Mouse (Mus musculus) embryonic facial prominence, embryonic 11.5 days (tissue): ENCODE data around the gene Lamb2. TPM values are rescaled to one million over a fixed set of nuclear protein-coding genes. Genes with fewer than 3 reads are reported as not detected.
A peak's percentile ranks its signal among the peaks of the same experiment; 100 is the strongest.

ENCODE experiments used
- ATAC-seq: fragments of 200-750 bp; cut with Nextera tagmentation; replicated peaks from 2 replicates; pipeline ENCODE4 v1.8.0; 2017; ENCODE audit warnings: low read depth; ENCODE audit not compliant: insufficient number of reproducible peaks, low FRiP score, low TSS enrichment
- DNase-seq: peaks from one replicate; pipeline ENCODE4 v3.0.0-alpha.2; 2015; ENCODE audit warnings: low spot score
- H3K27ac ChIP-seq: fragments of 300-500 bp; sonication (generic); replicated peaks from 2 replicates; pipeline ENCODE4 v1.5.1; 2014; ENCODE audit warnings: mild to moderate bottlenecking, low read depth, low read length, control low read depth
- H3K27me3 ChIP-seq: fragments of 300-500 bp; sonication (generic); 2 replicates; pipeline ENCODE4 v1.6.1; 2014; ENCODE audit warnings: mild to moderate bottlenecking, low read length, moderate library complexity, mixed read lengths; ENCODE audit not compliant: control insufficient read depth, insufficient read depth
- H3K36me3 ChIP-seq: fragments of 300-500 bp; sonication (generic); replicated peaks from 2 replicates; pipeline ENCODE4 v1.6.1; 2014; ENCODE audit warnings: low read depth, mild to moderate bottlenecking, low read length, moderate library complexity, mixed read lengths; ENCODE audit not compliant: control insufficient read depth, insufficient read depth
- H3K4me1 ChIP-seq: fragments of 300-500 bp; sonication (generic); 2 replicates; pipeline ENCODE4 v1.6.1; 2014; ENCODE audit warnings: low read length, mixed read lengths; ENCODE audit not compliant: control insufficient read depth, insufficient read depth
- H3K4me2 ChIP-seq: fragments of 300-500 bp; sonication (generic); 2 replicates; pipeline ENCODE4 v1.6.1; 2014; ENCODE audit warnings: low read depth, mild to moderate bottlenecking, control low read depth, low read length, moderate library complexity
- H3K4me3 ChIP-seq: fragments of 300-500 bp; sonication (generic); 2 replicates; pipeline ENCODE4 v1.5.1; 2014; ENCODE audit warnings: low read depth, low read length, control low read depth
- H3K9ac ChIP-seq: fragments of 300-500 bp; sonication (generic); replicated peaks from 2 replicates; pipeline ENCODE4 v1.6.1; 2014; ENCODE audit warnings: mild to moderate bottlenecking, control low read depth, low read length
- H3K9me3 ChIP-seq: fragments of 300-500 bp; sonication (generic); replicated peaks from 2 replicates; pipeline ENCODE4 v1.6.1; 2016; ENCODE audit warnings: mild to moderate bottlenecking, low read length, inconsistent platforms, mixed read lengths; ENCODE audit not compliant: control insufficient read depth
- WGBS: fragments of 180-500 bp; shearing (Covaris S2); extraction: QIAGEN DNeasy Blood & Tissue Kit; methylation state at CpG from one replicate; pipeline ENCODE4 v1.1.7; 2014; 5-methylcytosine and 5-hydroxymethylcytosine counted together
- polyA plus RNA-seq: library from polyadenylated mRNA; unstranded; fragments of >200 nt; fragmentation: Nextera tagmentation; extraction: Ambion mirVana; gene quantifications from 2 replicates; pipeline ENCODE4 v1.2.1, GENCODE M21; 2014

Gene Lamb2
- polyA plus RNA-seq, 1 experiment from 2014 or later = 15.4 TPM

DNA sequence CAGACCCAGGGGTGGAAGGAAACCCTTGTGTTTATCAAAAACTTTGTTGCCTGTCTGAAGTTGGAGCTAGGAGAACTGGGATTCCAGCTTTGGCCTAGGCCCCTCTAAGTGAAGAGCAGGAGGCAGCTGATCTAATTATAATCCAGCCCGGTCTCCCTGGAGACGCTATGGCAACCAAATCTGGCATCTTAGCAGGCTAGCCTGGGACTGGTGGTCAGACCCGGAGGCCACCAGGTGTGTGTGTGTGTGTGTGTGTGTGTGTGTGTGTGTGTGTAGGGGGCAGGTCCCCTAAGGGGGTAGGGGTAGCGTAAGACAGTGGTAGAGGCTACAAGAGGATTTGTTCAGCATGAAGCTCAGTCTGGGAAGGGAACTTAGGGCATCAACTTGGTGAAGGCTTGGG lies 29.7 kb upstream of the Lamb2 start:
- no peak overlapping the region for H3K27ac ChIP-seq
- peak overlapping the region; percentile 1; the same call in 1 of the 2 replicates for H3K9ac ChIP-seq
- no peak overlapping the region for H3K4me3 ChIP-seq
- no peaks in the 10 kb centered on the region for H3K9me3 ChIP-seq
- DNase-seq (peak; percentile 84), ATAC-seq (peak; percentile 42)
- no peaks in the 10 kb centered on the region for H3K27me3 ChIP-seq
- WGBS = 39% methylated on average over 4 of the region's 4 CpGs
- H3K4me1 ChIP-seq = peaks cover 9% of the 10 kb centered on the region; the same call in 1 of the 2 replicates
- 0 out of 2 replicates have a peak overlapping the region, but pooled peaks have one; percentile 16 for H3K4me2 ChIP-seq
- no peaks in the 10 kb centered on the region for H3K36me3 ChIP-seq

DNA sequence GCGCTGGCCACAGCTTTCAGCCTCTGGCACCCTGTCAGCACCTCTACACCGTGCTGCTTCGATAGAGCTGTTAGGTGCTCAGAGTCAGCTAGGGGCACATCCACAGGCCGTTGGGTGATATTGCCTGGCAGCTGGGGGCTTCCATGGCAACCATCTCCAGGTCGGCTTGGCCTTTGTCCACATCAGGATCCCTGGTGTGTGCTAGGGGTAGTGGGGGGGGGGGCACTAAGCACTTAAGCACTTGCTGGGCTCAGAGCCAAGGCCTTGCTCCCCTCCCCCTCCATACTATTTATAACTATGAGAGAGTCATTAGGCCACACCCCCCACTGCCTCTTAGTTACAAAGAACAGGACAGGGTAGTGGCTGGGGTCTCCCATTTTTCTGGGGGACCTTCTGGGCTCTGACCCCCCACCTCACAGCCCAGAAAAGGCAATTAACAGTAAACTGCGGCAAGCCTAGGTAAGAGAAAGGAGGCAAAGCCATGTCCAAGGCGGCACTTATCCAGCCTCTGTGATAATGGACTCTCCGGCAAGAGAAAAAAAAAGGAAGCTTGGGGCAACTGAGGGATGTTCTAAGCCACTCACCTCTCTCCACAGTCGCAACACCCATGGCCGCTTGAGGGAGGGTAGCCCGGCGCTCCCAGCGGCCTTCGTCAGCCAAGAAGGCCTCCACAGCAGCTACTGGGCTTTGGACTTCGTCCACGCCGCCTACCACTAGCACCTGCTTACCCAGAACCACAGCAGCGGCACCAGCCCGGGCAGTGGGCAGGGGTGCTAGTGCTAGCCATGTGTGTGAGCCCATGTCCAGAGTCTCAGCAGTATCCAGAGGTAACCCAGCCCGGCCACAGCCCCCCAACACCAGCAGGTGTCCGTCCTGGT lies 29.0 kb upstream of the Lamb2 start:
- Histone ChIP-seq H3K4me1 (peaks cover 9% of the 10 kb centered on the region; the same call in 1 of the 2 replicates), H3K36me3 (no peaks in the 10 kb centered on the region), H3K27ac (peak overlapping the region; percentile 58), H3K4me2 (peak overlapping the region; percentile 17), H3K9ac (0 out of 2 replicates have a peak overlapping the region, but pooled peaks have one; percentile 18), H3K27me3 (no peaks in the 10 kb centered on the region), H3K4me3 (0 out of 2 replicates have a peak overlapping the region, but pooled peaks have one; percentile 1), H3K9me3 (no peaks in the 10 kb centered on the region)
- ATAC-seq (peak; percentile 45), DNase-seq (peak; percentile 64)
- 73% methylated on average over 21 of the region's 21 CpGs for WGBS

DNA sequence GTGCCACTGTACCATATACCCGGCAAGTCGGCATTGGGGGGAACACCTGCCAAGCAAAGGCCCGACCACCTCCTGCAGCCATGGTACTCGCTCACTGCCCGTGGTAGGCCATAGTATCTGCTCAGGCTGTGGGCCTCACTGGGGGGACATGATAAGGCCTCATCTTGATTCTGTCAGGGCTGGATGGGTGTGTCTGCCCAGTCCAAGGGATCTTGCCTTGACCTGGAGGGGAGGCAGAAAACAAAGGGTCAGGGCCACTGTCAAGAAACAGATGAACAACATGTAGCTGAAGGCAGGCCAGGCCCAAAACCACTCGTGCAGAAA lies 28.4 kb upstream of the Lamb2 start:
- no peaks in the 10 kb centered on the region for H3K27me3 ChIP-seq
- H3K27ac ChIP-seq = peak overlapping the region; percentile 58; the same call in 1 of the 2 replicates
- H3K9ac ChIP-seq = no peak overlapping the region
- H3K9me3 ChIP-seq = no peaks in the 10 kb centered on the region
- H3K4me2 ChIP-seq = peak overlapping the region; percentile 17
- H3K4me1 ChIP-seq = peaks cover 9% of the 10 kb centered on the region; the same call in 1 of the 2 replicates
- H3K4me3 ChIP-seq = 0 out of 2 replicates have a peak overlapping the region, but pooled peaks have one; percentile 1
- WGBS = 93% methylated on average over 6 of the region's 6 CpGs
- DNase-seq (no peak), ATAC-seq (no peak)
- H3K36me3 ChIP-seq = no peaks in the 10 kb centered on the region

GRCm38 (mm10) chr9:108451519-108452160 lies 27.9 kb upstream of the Lamb2 start:
- WGBS = 52% methylated on average over 6 of the region's 6 CpGs
- peak overlapping the region; percentile 52 for H3K4me3 ChIP-seq
- H3K9ac ChIP-seq = peak overlapping the region; percentile 64
- DNase-seq = no peak
- ATAC-seq = no peak
- H3K27me3 ChIP-seq = no peaks in the 10 kb centered on the region
- peaks cover 9% of the 10 kb centered on the region; the same call in 1 of the 2 replicates for H3K4me1 ChIP-seq
- H3K36me3 ChIP-seq = no peaks in the 10 kb centered on the region
- no peak overlapping the region for H3K27ac ChIP-seq
- no peaks in the 10 kb centered on the region for H3K9me3 ChIP-seq
- peak overlapping the region; percentile 83 for H3K4me2 ChIP-seq

DNA sequence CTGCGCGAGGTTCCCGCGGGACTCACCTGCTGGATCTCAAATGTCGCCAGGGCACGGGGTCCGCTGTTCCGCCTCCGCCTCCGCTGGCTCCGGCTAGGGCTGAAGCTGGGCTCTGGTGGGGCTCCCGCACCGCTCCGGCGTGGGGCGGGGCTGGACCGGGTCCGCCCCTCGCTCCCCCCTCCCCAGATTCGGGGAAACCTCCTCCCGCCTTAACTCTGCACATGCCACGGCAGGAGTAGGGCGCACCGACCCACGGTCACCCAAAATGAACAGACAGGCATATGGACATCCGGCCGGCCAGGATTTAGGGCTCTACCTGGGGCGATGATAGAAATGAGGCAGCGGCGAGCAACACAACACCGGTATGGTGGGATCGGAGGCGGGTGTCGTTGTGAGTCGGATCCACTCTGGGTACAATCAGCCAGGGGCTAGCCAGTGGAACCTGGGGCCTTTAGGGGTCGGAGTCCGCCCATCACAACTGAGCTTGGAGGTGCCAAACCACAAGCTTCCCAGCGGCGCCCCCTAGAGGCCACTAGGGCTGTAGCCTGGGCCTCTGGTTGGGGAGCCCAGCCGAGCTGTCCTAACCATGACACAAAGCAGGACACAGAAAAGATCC lies 27.1 kb upstream of the Lamb2 start:
- H3K9me3 ChIP-seq = no peaks in the 10 kb centered on the region
- DNase-seq (peak; percentile 95), ATAC-seq (peak; percentile 81)
- H3K4me2 ChIP-seq = peak overlapping the region; percentile 83
- H3K36me3 ChIP-seq = no peaks in the 10 kb centered on the region
- WGBS = under 1% methylated on average over 40 of the region's 40 CpGs
- H3K27me3 ChIP-seq = no peaks in the 10 kb centered on the region
- H3K27ac ChIP-seq = peak overlapping the region; percentile 41
- H3K4me1 ChIP-seq = peaks cover 9% of the 10 kb centered on the region; the same call in 1 of the 2 replicates
- H3K4me3 ChIP-seq = peak overlapping the region; percentile 52
- peak overlapping the region; percentile 64 for H3K9ac ChIP-seq

DNA sequence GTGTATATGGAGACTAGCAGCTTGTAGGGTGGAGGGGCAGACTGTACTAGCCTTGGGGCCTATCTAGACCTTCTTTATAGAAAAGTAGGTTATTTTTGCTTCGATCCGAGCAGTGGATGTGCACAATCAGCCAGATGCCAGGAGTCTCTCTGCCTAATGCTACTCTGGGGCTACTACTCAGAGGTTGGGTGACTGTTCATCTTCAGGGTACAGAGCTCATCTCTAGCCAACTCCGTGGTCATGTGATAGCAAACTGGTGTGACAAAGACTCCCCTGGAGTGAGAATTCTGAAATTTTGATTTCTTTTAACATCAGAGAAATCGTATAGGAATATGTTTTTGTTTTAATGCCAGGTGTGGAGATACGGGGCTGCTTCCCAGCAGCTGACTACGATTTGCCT lies 26.6 kb upstream of the Lamb2 start:
- no peak; the same call in 1 of the 2 replicates for ATAC-seq
- Histone ChIP-seq H3K4me3 (peak overlapping the region; percentile 52), H3K27me3 (no peaks in the 10 kb centered on the region), H3K9me3 (no peaks in the 10 kb centered on the region), H3K4me2 (peak overlapping the region; percentile 83), H3K9ac (peak overlapping the region; percentile 64), H3K4me1 (peaks cover 9% of the 10 kb centered on the region; the same call in 1 of the 2 replicates), H3K36me3 (no peaks in the 10 kb centered on the region), H3K27ac (peak overlapping the region; percentile 41; the same call in 1 of the 2 replicates)
- WGBS = 47% methylated on average over 6 of the region's 6 CpGs
- DNase-seq = no peak

DNA sequence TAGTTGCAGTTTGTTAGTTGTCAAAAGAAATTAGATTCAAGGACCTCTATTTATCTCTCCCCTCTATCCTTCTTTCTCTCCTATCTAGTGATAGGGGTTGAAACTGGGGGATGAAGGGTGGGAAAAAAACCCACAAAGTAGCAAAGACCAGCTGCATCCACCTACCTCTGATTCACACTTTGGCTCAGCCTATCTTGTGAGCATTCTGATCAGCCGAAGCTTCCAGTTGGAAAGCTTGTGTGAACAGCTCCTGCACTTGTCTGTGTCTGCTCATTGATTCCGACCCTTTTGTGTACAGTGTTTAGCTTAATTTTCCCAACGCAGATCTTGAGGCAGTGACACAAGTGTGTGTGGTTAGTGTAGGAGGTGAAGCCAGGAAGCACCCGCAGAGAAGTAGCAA lies 26.1 kb upstream of the Lamb2 start:
- WGBS = 79% methylated on average over 4 of the region's 4 CpGs
- ATAC-seq (no peak), DNase-seq (no peak)
- no peaks in the 10 kb centered on the region for H3K9me3 ChIP-seq
- H3K9ac ChIP-seq = no peak overlapping the region
- H3K4me2 ChIP-seq = no peak overlapping the region; the same call in 1 of the 2 replicates
- no peak overlapping the region for H3K4me3 ChIP-seq
- H3K27ac ChIP-seq = no peak overlapping the region
- no peaks in the 10 kb centered on the region for H3K27me3 ChIP-seq
- peaks cover 9% of the 10 kb centered on the region; the same call in 1 of the 2 replicates for H3K4me1 ChIP-seq
- H3K36me3 ChIP-seq = no peaks in the 10 kb centered on the region
